In the genomic region with DNA sequence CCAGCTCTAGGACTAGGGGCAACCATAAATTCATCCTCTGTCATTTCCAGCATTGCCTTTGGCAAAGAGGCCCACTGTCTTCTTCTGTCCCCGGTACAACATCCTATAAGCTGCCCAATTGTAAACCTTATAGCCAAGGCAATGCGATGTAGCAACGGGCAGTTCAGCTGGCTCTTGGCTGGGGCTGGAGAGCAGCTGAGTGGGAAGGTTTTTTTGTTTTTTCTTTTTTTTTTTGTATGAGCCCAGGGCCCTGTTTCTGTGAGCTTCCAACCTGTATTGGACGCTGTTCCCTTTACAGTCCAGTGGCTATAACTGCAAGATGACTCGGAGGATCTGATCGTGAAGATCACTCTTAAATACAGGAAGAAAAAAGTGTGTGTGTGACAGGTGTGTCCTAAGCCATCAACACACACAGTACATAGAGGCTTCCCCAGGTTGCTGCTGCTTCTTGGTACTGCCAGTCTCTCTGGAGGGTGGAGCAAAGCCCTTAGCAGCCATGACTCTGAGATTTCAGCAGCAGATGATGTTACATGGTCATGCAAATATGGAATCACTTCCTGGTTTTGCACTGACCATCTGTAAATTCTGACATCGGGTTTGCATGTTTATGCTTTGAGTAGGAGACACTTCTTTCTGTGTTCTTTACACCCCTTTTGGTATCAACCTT, we compare ENCODE assay signal across 8 mouse cellular contexts. TPM values are rescaled to one million over a fixed set of nuclear protein-coding genes. Genes with fewer than 3 reads are reported as not detected.
DNase-seq lines count a peak whose midpoint lies in the region; ATAC-seq and TF ChIP-seq lines count a peak whose summit lies in the region.

No protein-coding gene starts in this region.

- H3K4me1 ChIP-seq in ES-E14 (ENCODE audit: control insufficient read depth in 2 of 2, insufficient read depth in 2 of 2, low read length in 2 of 2, poor library complexity in 1 of 2) = 0 out of 4 replicates have a peak, but pooled peaks cover 0 to 2% of the 10 kb centered on the region in 2 experiments
- H3K4me1 ChIP-seq in hindbrain, embryonic 13.5 days (replicated peaks) = peaks cover 10% of the 10 kb centered on the region
- peaks cover 27% of the 10 kb centered on the region for H3K4me1 ChIP-seq in megakaryocyte, embryonic 14.5 days

- no peak; the same call in 1 of the 2 replicates for ATAC-seq in hindbrain, embryonic 13.5 days (ENCODE audit: low FRiP score)

- H3K9me3 ChIP-seq in ES-E14 (ENCODE audit: control insufficient read depth, insufficient read depth, low read depth, low read length) = no peaks in the 10 kb centered on the region
- H3K9me3 ChIP-seq in hindbrain, embryonic 13.5 days = no peaks in the 10 kb centered on the region
- H3K9me3 ChIP-seq in megakaryocyte, embryonic 14.5 days = no peaks in the 10 kb centered on the region

- H3K36me3 ChIP-seq in ES-E14 (ENCODE audit: control insufficient read depth, insufficient read depth, low read length, poor library complexity, severe bottlenecking) = no peaks in the 10 kb centered on the region
- no peaks in the 10 kb centered on the region for H3K36me3 ChIP-seq in hindbrain, embryonic 13.5 days
- no peaks in the 10 kb centered on the region for H3K36me3 ChIP-seq in megakaryocyte, embryonic 14.5 days (replicated peaks; ENCODE audit: low read length)

- H3K27ac ChIP-seq in ES-E14 (ENCODE audit: insufficient read depth, low read depth, low read length, poor library complexity, severe bottlenecking) = no peak overlapping the region
- H3K27ac ChIP-seq in hindbrain, embryonic 13.5 days = peak overlapping the region; percentile 97

- H3K27me3 ChIP-seq in hindbrain, embryonic 13.5 days = 0 out of 2 replicates have a peak, but pooled peaks cover 2% of the 10 kb centered on the region
- no peaks in the 10 kb centered on the region for H3K27me3 ChIP-seq in megakaryocyte, embryonic 14.5 days (replicated peaks)

- peak overlapping the region; percentile 82 for H3K9ac ChIP-seq in ES-E14 (ENCODE audit: insufficient read depth, low read depth, low read length, poor library complexity, severe bottlenecking)
- peak overlapping the region; percentile 91 for H3K9ac ChIP-seq in hindbrain, embryonic 13.5 days

- H3K4me2 ChIP-seq in hindbrain, embryonic 13.5 days = peak overlapping the region; percentile 64

- in situ Hi-C loops in ES-E14 (cut with MboI; ENCODE audit: low sequenced_read_pairs in 2 of 2, unreplicated experiment in 2 of 2) = loop anchor here in 1 of 2 experiments (10.0 kb wide), 1 partner anchor 179 kb away; a partner anchor contains a TSS

- DNase-seq in layer of hippocampus, adult 9-11 months = peak; percentile 13
- DNase-seq in layer of hippocampus, postnatal 10 days (ENCODE audit: low spot score in 2 of 2) = no peak
- no peak for DNase-seq in ES-E14 (ENCODE audit: low read depth, low spot score)
- DNase-seq in cerebellum, adult 9-11 months = peak; percentile 48
- DNase-seq in gastrocnemius, postnatal 4 days (ENCODE audit: low spot score in 2 of 2) = no peak
- DNase-seq in urinary bladder, postnatal 14 days (ENCODE audit: low spot score) = no peak

- WGBS in hindbrain, embryonic 13.5 days = 38% methylated on average over 7 of the region's 7 CpGs

- peak overlapping the region; percentile 76 to 91 for H3K4me3 ChIP-seq in ES-E14 (ENCODE audit: insufficient read depth in 1 of 2, low read depth in 1 of 2, low read length in 2 of 2, poor library complexity in 1 of 2, severe bottlenecking in 1 of 2)
- H3K4me3 ChIP-seq in hindbrain, embryonic 13.5 days = peak overlapping the region; percentile 84
- peak overlapping the region; percentile 96 for H3K4me3 ChIP-seq in megakaryocyte, embryonic 14.5 days (replicated peaks)

TF ChIP-seq in ES-E14, 5 proteins besides CTCF, POLR2A, EP300 and RAD21:
- no peak for TF ChIP-seq MAFK (IDR thresholded peaks at IDR 0.05; ENCODE audit: insufficient read depth, low read depth, low read length)
- no peak for TF ChIP-seq HCFC1 (IDR thresholded peaks at IDR 0.05; ENCODE audit: borderline replicate concordance, insufficient read depth, low read length)
- TF ChIP-seq ZC3H11A (IDR thresholded peaks at IDR 0.05; ENCODE audit: borderline replicate concordance, low read depth, low read length) = no peak
- TF ChIP-seq CHD2 (IDR thresholded peaks at IDR 0.05; ENCODE audit: low read depth, low read length) = no peak
- no peak for TF ChIP-seq ZNF384 (IDR thresholded peaks at IDR 0.05; ENCODE audit: low read depth, low read length)

RNA-seq across cellular contexts. Expression of a gene that starts 0.6 kb away (rescaled TPM):
- 10 to 100 TPM; 88.3 to 94.8 TPM for total RNA-seq in layer of hippocampus, postnatal 10 days (2021)
- total RNA-seq in ES-E14 (2012; rRNA removed) = 8.7 and 9.4 TPM in 2 replicates
- polyA plus RNA-seq in hindbrain, embryonic 13.5 days (2015; fragmentation: Nextera tagmentation; extraction: Ambion mirVana) = 12.6 and 13.1 TPM in 2 replicates
- 2.1 and 8.1 TPM in 2 replicates for polyA plus RNA-seq in megakaryocyte, embryonic 14.5 days (2012; ENCODE audit: insufficient read depth, low replicate concordance)
- total RNA-seq in gastrocnemius, postnatal 4 days (2021) = 10 to 100 TPM; 11.5 to 15.0 TPM

RNA-seq across cellular contexts. Expression of a gene that starts 38.9 kb away (rescaled TPM):
- 1 to 10 TPM; 3.5 to 4.9 TPM for total RNA-seq in layer of hippocampus, postnatal 10 days (2021)
- 0.48 and 0.71 TPM in 2 replicates for total RNA-seq in ES-E14 (2012; rRNA removed)
- polyA plus RNA-seq in hindbrain, embryonic 13.5 days (2015; fragmentation: Nextera tagmentation; extraction: Ambion mirVana) = 7.3 and 7.7 TPM in 2 replicates
- not detected in 2 replicates for polyA plus RNA-seq in megakaryocyte, embryonic 14.5 days (2012; ENCODE audit: insufficient read depth, low replicate concordance)
- total RNA-seq in gastrocnemius, postnatal 4 days (2021) = 1 to 10 TPM; 1.8 to 2.0 TPM

Comparison
In these comparisons a context has a peak if more than half of its experiments do, and no peak if none do; other contexts are left out.
1. DNase-seq: peak in layer of hippocampus, adult 9-11 months (single experiment) and cerebellum, adult 9-11 months (single experiment); none in layer of hippocampus, postnatal 10 days (0 of 2), ES-E14 (single experiment), gastrocnemius, postnatal 4 days (0 of 2) and urinary bladder, postnatal 14 days (single experiment).
2. Peak in every context shown above with its lines, with median percentiles within 50 percentile points of each other: H3K4me3 ChIP-seq.